ENCODE assay signal across 20 mouse cellular contexts in the genomic region with DNA sequence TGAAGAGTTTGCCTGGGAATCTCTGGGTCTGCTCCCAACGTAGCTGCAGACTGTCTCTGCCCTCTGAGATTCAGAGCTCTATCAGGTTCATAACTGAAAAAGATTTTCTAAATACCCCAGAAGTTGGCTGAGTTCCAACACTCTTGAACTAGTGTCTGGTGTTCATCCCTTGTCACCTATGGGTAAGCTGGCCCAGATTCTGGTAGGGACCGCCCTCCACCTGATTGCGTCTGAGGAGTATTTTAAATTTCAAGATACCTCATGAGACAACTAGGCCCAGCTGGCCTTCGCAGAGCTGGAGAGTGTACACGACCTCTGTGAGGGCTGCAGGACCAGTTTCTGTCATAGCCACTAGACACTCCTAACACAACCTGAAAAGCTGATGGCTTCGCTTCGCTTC.
DNase-seq lines count a peak whose midpoint lies in the region; ATAC-seq and TF ChIP-seq lines count a peak whose summit lies in the region.
"Had no signal": no experiment of that assay in that cellular context is flagged by ENCODE, and none has a peak within 500 bp of the region (broad histone marks: within the 10 kb centered on the region; RNA-seq: fewer than 3 reads in every experiment).

No protein-coding gene starts in this region.

- no peak for DNase-seq in heart, adult 9 months (ENCODE audit: low spot score in 2 of 2)
- no peak for DNase-seq in heart, adult 18-20 months
- DNase-seq in urinary bladder, adult 2 months (ENCODE audit: low spot score) = peak; percentile 15
- DNase-seq in urinary bladder, adult 18-20 months (ENCODE audit: low spot score in 2 of 2) = no peak
- no peak for DNase-seq in layer of hippocampus, postnatal 14 days (ENCODE audit: low spot score in 2 of 2)
- DNase-seq in layer of hippocampus, adult 2 months (ENCODE audit: low spot score in 2 of 2) = no peak
- DNase-seq: adrenal gland, postnatal 14 days; cerebellum, adult 11-12 months; cerebellum, adult 9-10 months; cerebellum, postnatal 25 days; gastrocnemius, postnatal 36 days had no signal

- H3K27ac ChIP-seq in heart, embryonic 11.5 days (ENCODE audit: low read depth, low read length) = peak overlapping the region; percentile 3; the same call in 1 of the 2 replicates
- no peak overlapping the region for H3K27ac ChIP-seq in heart, embryonic 15.5 days
- H3K27ac ChIP-seq in layer of hippocampus, adult 2 months = no peak overlapping the region
- H3K27ac ChIP-seq: embryonic facial prominence, embryonic 12.5 days; forebrain, embryonic 15.5 days; heart, adult 2 months; hindbrain, embryonic 15.5 days had no signal

- WGBS in heart, embryonic 11.5 days (ENCODE audit: insufficient replicate concordance) = 61% methylated on average over 7 of the region's 7 CpGs
- 63% methylated on average over 7 of the region's 7 CpGs for WGBS in heart, embryonic 15.5 days

- H3K9ac ChIP-seq in heart, embryonic 11.5 days (ENCODE audit: low read depth, low read length) = no peak overlapping the region
- H3K9ac ChIP-seq in heart, embryonic 15.5 days = no peak overlapping the region
- H3K9ac ChIP-seq: embryonic facial prominence, embryonic 12.5 days; forebrain, embryonic 15.5 days; hindbrain, embryonic 15.5 days had no signal

- no peak overlapping the region for H3K4me3 ChIP-seq in heart, embryonic 11.5 days (ENCODE audit: low read depth, low read length)
- no peak overlapping the region for H3K4me3 ChIP-seq in heart, embryonic 15.5 days
- no peak overlapping the region for H3K4me3 ChIP-seq in layer of hippocampus, adult 2 months
- H3K4me3 ChIP-seq: embryonic facial prominence, embryonic 12.5 days; forebrain, embryonic 15.5 days; heart, adult 2 months; hindbrain, embryonic 15.5 days had no signal

- 0 out of 2 replicates have a peak, but pooled peaks have one; percentile 31 for ATAC-seq in heart, embryonic 11.5 days (replicated peaks; ENCODE audit: insufficient number of reproducible peaks, low FRiP score, low TSS enrichment)
- ATAC-seq in heart, embryonic 15.5 days (replicated peaks; ENCODE audit: insufficient number of reproducible peaks, insufficient read depth, low FRiP score, low read depth) = peak; percentile 60; the same call in 1 of the 2 replicates
- ATAC-seq: activated CD4-positive, CD25-positive, alpha-beta regulatory T cell, adult 4 months; forebrain, embryonic 15.5 days; intestine, embryonic 16.5 days; Patski had no signal

- peaks cover 25% of the 10 kb centered on the region for H3K36me3 ChIP-seq in heart, embryonic 11.5 days (ENCODE audit: control insufficient read depth, insufficient read depth, low read length)
- peaks cover 31% of the 10 kb centered on the region for H3K36me3 ChIP-seq in heart, embryonic 15.5 days

- no peaks in the 10 kb centered on the region for H3K9me3 ChIP-seq in heart, embryonic 11.5 days (replicated peaks; ENCODE audit: control insufficient read depth, low read length)
- no peaks in the 10 kb centered on the region for H3K9me3 ChIP-seq in heart, embryonic 15.5 days (replicated peaks)
- H3K9me3 ChIP-seq: embryonic facial prominence, embryonic 12.5 days; forebrain, embryonic 15.5 days; hindbrain, embryonic 15.5 days had no signal

- no peak for TF ChIP-seq CTCF in layer of hippocampus, adult 2 months (conservative IDR thresholded peaks at IDR 0.05)

- no peaks in the 10 kb centered on the region for H3K27me3 ChIP-seq in heart, embryonic 11.5 days (ENCODE audit: control insufficient read depth, insufficient read depth, low read length)
- no peaks in the 10 kb centered on the region for H3K27me3 ChIP-seq in heart, embryonic 15.5 days
- H3K27me3 ChIP-seq: embryonic facial prominence, embryonic 12.5 days; forebrain, embryonic 15.5 days; hindbrain, embryonic 15.5 days; Patski had no signal

- 0 out of 2 replicates have a peak, but pooled peaks cover 6% of the 10 kb centered on the region for H3K4me1 ChIP-seq in heart, embryonic 11.5 days (ENCODE audit: control insufficient read depth, insufficient read depth, low read length)
- H3K4me1 ChIP-seq in heart, embryonic 15.5 days (replicated peaks) = peaks cover 11% of the 10 kb centered on the region
- H3K4me1 ChIP-seq: embryonic facial prominence, embryonic 12.5 days; forebrain, embryonic 15.5 days; hindbrain, embryonic 15.5 days had no signal

- H3K4me2 ChIP-seq in heart, embryonic 11.5 days = no peak overlapping the region
- no peak overlapping the region for H3K4me2 ChIP-seq in heart, embryonic 15.5 days
- H3K4me2 ChIP-seq: embryonic facial prominence, embryonic 12.5 days; forebrain, embryonic 15.5 days; hindbrain, embryonic 15.5 days had no signal
